Mouse (Mus musculus): ENCODE results near the gene C1galt1c1.

GRCm38 (mm10) chrX:38635638-38635931 is 698 bp upstream of the C1galt1c1 start:
- TF ChIP-seq TAL1 (IDR thresholded peaks at IDR 0.05; ENCODE audit: low read length) (no peak), GATA1 (IDR thresholded peaks at IDR 0.05; ENCODE audit: low read length) (no peak)
